Mouse (Mus musculus) embryonic fibroblast, embryonic 13.5 days (primary cell): ENCODE results near the gene Pmepa1. TPM values are rescaled to one million over a fixed set of nuclear protein-coding genes. Genes with fewer than 3 reads are reported as not detected.

Experiments
- H3K27ac ChIP-seq: 2 replicates; pipeline ENCODE4 v1.5.1; 2012; ENCODE audit warnings: low read length, control low read depth, inconsistent platforms; ENCODE audit not compliant: insufficient read depth
- H3K4me1 ChIP-seq: 2 replicates; pipeline ENCODE4 v1.6.1; 2011; ENCODE audit warnings: low read length; ENCODE audit not compliant: control insufficient read depth, insufficient read depth
- H3K4me3 ChIP-seq: 2 replicates; pipeline ENCODE4 v1.5.1; 2011; ENCODE audit warnings: mild to moderate bottlenecking, control low read depth, low read length; ENCODE audit not compliant: insufficient read depth
- CTCF ChIP-seq: IDR thresholded peaks from 2 replicates; pipeline ENCODE4 v1.5.1; 2011; ENCODE audit warnings: mild to moderate bottlenecking, control low read depth, low read length, moderate library complexity, borderline replicate concordance; ENCODE audit not compliant: insufficient read depth
- POLR2A ChIP-seq: IDR thresholded peaks from 2 replicates; pipeline ENCODE4 v1.6.1; 2011; ENCODE audit warnings: low read depth, mild to moderate bottlenecking, control low read depth, low read length, moderate library complexity
- polyA plus RNA-seq: library from polyadenylated mRNA; stranded (reverse); fragments of >200 nt; gene quantifications from 2 replicates; pipeline ENCODE4 v1.2.4, GENCODE M21; 2011; ENCODE audit warnings: low read depth; ENCODE audit not compliant: missing spikeins, insufficient read length

Pmepa1 gene
- polyA plus RNA-seq = 141 and 142 TPM in 2 replicates

GRCm38 (mm10) chr2:173276409-173276808, at the start of gene Pmepa1:
Gene Pmepa1, minus strand, starts transcription at chr2:173276533.
- H3K4me1 ChIP-seq = peaks cover 11% of the 10 kb centered on the region
- peak within 1 kb of the TSS; percentile 86 for H3K27ac ChIP-seq
- TF ChIP-seq CTCF = no peak
- TF ChIP-seq POLR2A = peak; percentile 90
- peak within 1 kb of the TSS; percentile 85 for H3K4me3 ChIP-seq

- Histone ChIP-seq H3K27ac (no peak overlapping the region), H3K4me3 (no peak overlapping the region), H3K4me1 (no peaks in the 10 kb centered on the region)
- TF ChIP-seq POLR2A = no peak
- TF ChIP-seq CTCF = no peak
These were observed 45.4 kb upstream of the Pmepa1 start for GRCm38 (mm10) chr2:173321754-173322153.

GRCm38 (mm10) chr2:173321194-173321593, 44.9 kb upstream of the Pmepa1 start:
- Histone ChIP-seq H3K4me1 (no peaks in the 10 kb centered on the region), H3K4me3 (no peak overlapping the region), H3K27ac (no peak overlapping the region)
- TF ChIP-seq POLR2A (no peak), CTCF (no peak)

GRCm38 (mm10) chr2:173314291-173314690, 38.0 kb upstream of the Pmepa1 start:
- TF ChIP-seq CTCF = no peak
- TF ChIP-seq POLR2A = no peak
- no peaks in the 10 kb centered on the region for H3K4me1 ChIP-seq
- H3K27ac ChIP-seq = no peak overlapping the region
- no peak overlapping the region for H3K4me3 ChIP-seq

GRCm38 (mm10) chr2:173308486-173308885, 32.2 kb upstream of the Pmepa1 start:
- Histone ChIP-seq H3K4me3 (no peak overlapping the region), H3K27ac (no peak overlapping the region), H3K4me1 (peaks cover 4% of the 10 kb centered on the region; the same call in 1 of the 2 replicates)
- TF ChIP-seq POLR2A (no peak), CTCF (no peak)

- TF ChIP-seq POLR2A (no peak), CTCF (no peak)
- H3K27ac ChIP-seq = no peak overlapping the region
- no peak overlapping the region for H3K4me3 ChIP-seq
- H3K4me1 ChIP-seq = peaks cover 4% of the 10 kb centered on the region; the same call in 1 of the 2 replicates
These were observed 31.7 kb upstream of the Pmepa1 start for GRCm38 (mm10) chr2:173307984-173308383.

GRCm38 (mm10) chr2:173307561-173307960, 31.2 kb upstream of the Pmepa1 start:
- TF ChIP-seq CTCF (no peak), POLR2A (no peak)
- no peak overlapping the region for H3K4me3 ChIP-seq
- no peak overlapping the region for H3K27ac ChIP-seq
- peaks cover 4% of the 10 kb centered on the region; the same call in 1 of the 2 replicates for H3K4me1 ChIP-seq

GRCm38 (mm10) chr2:173306734-173307525, 30.6 kb upstream of the Pmepa1 start:
- Histone ChIP-seq H3K4me3 (no peak overlapping the region), H3K27ac (no peak overlapping the region), H3K4me1 (peaks cover 4% of the 10 kb centered on the region; the same call in 1 of the 2 replicates)
- no peak for TF ChIP-seq POLR2A
- TF ChIP-seq CTCF = no peak

GRCm38 (mm10) chr2:173305011-173305410, 28.7 kb upstream of the Pmepa1 start:
- peaks cover 4% of the 10 kb centered on the region; the same call in 1 of the 2 replicates for H3K4me1 ChIP-seq
- no peak overlapping the region for H3K4me3 ChIP-seq
- H3K27ac ChIP-seq = no peak overlapping the region
- TF ChIP-seq POLR2A (no peak), CTCF (no peak)

GRCm38 (mm10) chr2:173300663-173301630, 24.6 kb upstream of the Pmepa1 start:
- Histone ChIP-seq H3K27ac (no peak overlapping the region), H3K4me1 (no peaks in the 10 kb centered on the region), H3K4me3 (no peak overlapping the region)
- no peak for TF ChIP-seq CTCF
- TF ChIP-seq POLR2A = no peak
